Mouse (Mus musculus) limb, embryonic 10.5 days (tissue): ENCODE data around the gene Defb15. TPM values are rescaled to one million over a fixed set of nuclear protein-coding genes. Genes with fewer than 3 reads are reported as not detected.
A peak's percentile ranks its signal among the peaks of the same experiment; 100 is the strongest.
"Not testable (repeated sequence)": the region's sequence is repeated elsewhere in the genome, so short reads cannot be mapped to it uniquely, and the experiment has no call there.

Experiments
- DNase-seq: peaks from one replicate; pipeline ENCODE4 v3.0.0-alpha.2; 2017; ENCODE audit warnings: low spot score
- H3K27ac ChIP-seq: fragments of 300-500 bp; sonication (generic); 2 replicates; pipeline ENCODE4 v1.5.1; 2016; ENCODE audit warnings: mild to moderate bottlenecking
- H3K27me3 ChIP-seq: fragments of 300-500 bp; sonication (generic); 2 replicates; pipeline ENCODE4 v1.6.1; 2016; ENCODE audit warnings: low read depth, mild to moderate bottlenecking; ENCODE audit not compliant: poor library complexity, severe bottlenecking
- H3K36me3 ChIP-seq: fragments of 300-500 bp; sonication (generic); 2 replicates; pipeline ENCODE4 v1.6.1; 2016; ENCODE audit warnings: mild to moderate bottlenecking, moderate library complexity
- H3K4me1 ChIP-seq: fragments of 300-500 bp; sonication (generic); 2 replicates; pipeline ENCODE4 v1.6.1; 2016
- H3K4me3 ChIP-seq: fragments of 300-500 bp; sonication (generic); 2 replicates; pipeline ENCODE4 v1.5.1; 2016; ENCODE audit warnings: mild to moderate bottlenecking, moderate library complexity
- H3K9me3 ChIP-seq: fragments of 300-500 bp; sonication (generic); replicated peaks from 2 replicates; pipeline ENCODE4 v1.6.1; 2016; ENCODE audit warnings: mild to moderate bottlenecking
- WGBS: fragments of 180-500 bp; shearing (Covaris S2); methylation state at CpG from one replicate; pipeline ENCODE4 v1.1.7; 2016; 5-methylcytosine and 5-hydroxymethylcytosine counted together
- polyA plus RNA-seq: library from polyadenylated mRNA; unstranded; fragments of >200 nt; fragmentation: Nextera tagmentation; extraction: Ambion mirVana; gene quantifications from 2 replicates; pipeline ENCODE4 v1.2.1, GENCODE M21; 2016

The Defb15 gene
- polyA plus RNA-seq, 1 experiment from 2014 or later: not detected

GRCm38 (mm10) chr8:21912554-21912953, 20.0 kb downstream of the Defb15 start:
- no peaks in the 10 kb centered on the region for H3K27me3 ChIP-seq
- no peaks in the 10 kb centered on the region for H3K9me3 ChIP-seq
- 31% methylated on average over 2 of the region's 2 CpGs for WGBS
- no peak overlapping the region for H3K27ac ChIP-seq
- no peak for DNase-seq
- H3K36me3 ChIP-seq: no peaks in the 10 kb centered on the region
- H3K4me3 ChIP-seq: no peak overlapping the region
- no peaks in the 10 kb centered on the region for H3K4me1 ChIP-seq

- no peak for DNase-seq
- Histone ChIP-seq H3K27ac (no peak overlapping the region), H3K27me3 (no peaks in the 10 kb centered on the region), H3K4me1 (peaks cover under 1% of the 10 kb centered on the region; the same call in 1 of the 2 replicates), H3K9me3 (no peaks in the 10 kb centered on the region), H3K36me3 (no peaks in the 10 kb centered on the region), H3K4me3 (no peak overlapping the region)
- WGBS: 24% methylated on average over 1 of the region's 1 CpGs
These were observed 20.6 kb downstream of the Defb15 start for GRCm38 (mm10) chr8:21911931-21912330.

- not testable (repeated sequence) for H3K9me3 ChIP-seq, H3K36me3 ChIP-seq, H3K27ac ChIP-seq, H3K4me1 ChIP-seq, H3K4me3 ChIP-seq, H3K27me3 ChIP-seq
- DNase-seq: peak; percentile 33
These were observed 26.2 kb downstream of the Defb15 start, which contains the start of gene Defb11 for GRCm38 (mm10) chr8:21906290-21906689. Defb11 (minus strand) TSS chr8:21906412.

GRCm38 (mm10) chr8:21885321-21885720, 47.2 kb downstream of the Defb15 start, which contains the start of gene Defb9:
Defb9 (minus strand) TSS chr8:21885421.
- not testable (repeated sequence) for H3K4me3 ChIP-seq, H3K9me3 ChIP-seq, H3K27me3 ChIP-seq, DNase-seq, H3K4me1 ChIP-seq, H3K27ac ChIP-seq, H3K36me3 ChIP-seq

Other genes with a start within 250 kb of the Defb15 start
- gene AY761184, start 229.1 kb downstream of the Defb15 start, polyA plus RNA-seq: not detected in 2 replicates
- gene Defa24, start 198.2 kb downstream of the Defb15 start, polyA plus RNA-seq: not detected in 2 replicates
- not detected in 2 replicates for gene Defb50, start 109.2 kb downstream of the Defb15 start, polyA plus RNA-seq
- not detected in 2 replicates for gene Defb2, start 92.8 kb downstream of the Defb15 start, polyA plus RNA-seq
- gene Defb10, start 73.8 kb downstream of the Defb15 start, polyA plus RNA-seq: not detected in 2 replicates
- not detected in 2 replicates for gene Defb9, start 47.3 kb downstream of the Defb15 start, polyA plus RNA-seq
- not detected in 2 replicates for gene Defb11, start 26.3 kb downstream of the Defb15 start, polyA plus RNA-seq
- not detected in 2 replicates for gene Defb35, start 5.6 kb upstream of the Defb15 start, polyA plus RNA-seq
- gene Defb13, start 14.1 kb upstream of the Defb15 start, polyA plus RNA-seq: not detected in 2 replicates
- gene Fam90a1a, start 26.0 kb upstream of the Defb15 start, polyA plus RNA-seq: not detected in 2 replicates
- gene Ccdc70, start 37.1 kb upstream of the Defb15 start, polyA plus RNA-seq: not detected in 2 replicates
- gene Atp7b, start 127.6 kb upstream of the Defb15 start, polyA plus RNA-seq: 0.89 and 1.1 TPM in 2 replicates
- 33.4 and 45.6 TPM in 2 replicates for gene Alg11, start 128.0 kb upstream of the Defb15 start, polyA plus RNA-seq
- not detected in 2 replicates for gene Nek5, start 192.3 kb upstream of the Defb15 start, polyA plus RNA-seq
- 7.1 TPM in 2 replicates for gene Nek3, start 233.7 kb upstream of the Defb15 start, polyA plus RNA-seq